Mouse (Mus musculus) right cerebral cortex, adult 18-20 months (tissue): ENCODE results near the gene Hapln3.
A peak's percentile ranks its signal among the peaks of the same experiment; 100 is the strongest.

ENCODE experiments used
- DNase-seq: peaks from one replicate; pipeline ENCODE4 v3.0.0; 2022; ENCODE audit warnings: mixed read lengths

Hapln3 gene

DNA sequence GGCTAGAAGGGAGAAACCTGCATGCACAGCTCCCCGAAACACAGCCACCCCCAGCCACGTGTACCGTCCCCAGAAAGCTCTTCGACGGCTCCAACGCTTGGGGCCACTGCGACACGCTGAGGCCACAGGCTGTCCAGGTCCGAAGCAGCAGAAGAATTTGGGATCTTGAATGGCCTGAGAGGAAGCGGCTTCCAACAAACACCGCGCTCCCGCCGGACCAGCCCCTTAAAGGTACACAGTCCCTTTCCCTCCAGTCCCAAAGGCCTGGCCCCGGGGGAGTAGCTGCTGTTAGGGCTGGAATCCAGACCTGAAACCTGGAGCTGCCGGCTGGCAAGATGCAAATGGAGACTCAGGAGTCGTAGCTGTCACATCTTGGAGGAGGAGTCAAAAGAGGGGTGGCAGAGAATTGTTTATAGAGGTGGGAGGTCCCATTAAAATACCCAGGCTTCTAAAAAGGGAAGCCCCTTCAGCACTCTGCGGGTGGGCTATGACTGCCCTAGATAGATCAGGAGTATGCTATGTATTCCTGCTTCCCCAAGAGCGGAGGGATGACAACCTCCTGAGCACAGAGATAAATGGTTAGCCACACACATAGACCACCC, at the start of gene Hapln3:
Gene Hapln3 (minus strand): TSS at position 176 of the 602 bp plus-strand sequence.
- DNase-seq, result no peak

DNA sequence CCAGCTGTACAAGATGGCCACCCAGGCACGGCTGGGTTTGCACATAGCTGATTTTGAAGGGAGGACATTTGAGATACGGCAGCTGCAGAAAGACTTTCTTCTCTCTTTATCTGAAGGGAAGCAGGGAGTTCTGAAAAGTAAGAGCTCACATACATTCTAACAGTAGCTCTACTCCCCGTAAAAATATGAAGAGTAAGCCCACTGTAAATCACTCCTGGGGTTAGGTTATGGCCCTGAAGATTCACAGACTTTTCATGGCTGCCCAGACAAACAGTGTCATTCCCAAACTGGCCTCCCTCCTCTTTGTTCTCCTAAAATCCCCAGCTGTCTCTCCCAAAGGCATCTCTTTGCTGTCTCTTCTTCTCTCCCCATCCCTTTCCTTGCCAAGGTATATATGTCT, 43.0 kb upstream of the Hapln3 start:
- no peak for DNase-seq

- no peak for DNase-seq
Observed at GRCm38 (mm10) chr7:79171782-79172181, 41.0 kb upstream of the Hapln3 start.

DNA sequence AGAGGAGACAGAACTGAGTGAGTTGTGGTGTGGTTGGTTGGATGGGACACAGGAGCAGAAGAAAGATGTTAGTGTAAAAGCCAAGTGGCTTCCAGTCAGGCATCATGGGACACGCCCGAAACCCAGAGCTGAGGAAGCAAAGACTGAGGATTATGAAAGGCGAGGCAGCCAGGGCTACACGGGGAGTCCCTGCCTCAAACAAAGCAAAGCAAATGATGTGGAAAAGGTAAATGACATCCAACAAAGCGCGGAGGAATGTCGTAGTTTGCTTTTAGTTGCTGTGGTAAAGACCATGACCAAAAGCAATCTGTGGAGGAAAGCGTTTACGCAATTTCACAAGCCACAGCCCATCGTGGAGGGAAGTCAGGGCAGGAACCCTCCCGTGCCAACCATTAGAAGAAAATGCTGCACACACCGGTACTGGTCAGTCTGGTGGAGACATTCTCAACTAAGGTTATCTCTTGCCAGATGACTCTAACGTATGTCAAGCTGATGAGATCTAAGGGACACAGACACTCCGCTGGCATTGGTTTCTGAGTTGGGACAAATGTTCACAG, 36.3 kb upstream of the Hapln3 start:
- no peak for DNase-seq

GRCm38 (mm10) chr7:79159406-79159805, 28.6 kb upstream of the Hapln3 start:
- no peak for DNase-seq

- no peak for DNase-seq
Observed at GRCm38 (mm10) chr7:79149522-79149921, 18.7 kb upstream of the Hapln3 start.

DNA sequence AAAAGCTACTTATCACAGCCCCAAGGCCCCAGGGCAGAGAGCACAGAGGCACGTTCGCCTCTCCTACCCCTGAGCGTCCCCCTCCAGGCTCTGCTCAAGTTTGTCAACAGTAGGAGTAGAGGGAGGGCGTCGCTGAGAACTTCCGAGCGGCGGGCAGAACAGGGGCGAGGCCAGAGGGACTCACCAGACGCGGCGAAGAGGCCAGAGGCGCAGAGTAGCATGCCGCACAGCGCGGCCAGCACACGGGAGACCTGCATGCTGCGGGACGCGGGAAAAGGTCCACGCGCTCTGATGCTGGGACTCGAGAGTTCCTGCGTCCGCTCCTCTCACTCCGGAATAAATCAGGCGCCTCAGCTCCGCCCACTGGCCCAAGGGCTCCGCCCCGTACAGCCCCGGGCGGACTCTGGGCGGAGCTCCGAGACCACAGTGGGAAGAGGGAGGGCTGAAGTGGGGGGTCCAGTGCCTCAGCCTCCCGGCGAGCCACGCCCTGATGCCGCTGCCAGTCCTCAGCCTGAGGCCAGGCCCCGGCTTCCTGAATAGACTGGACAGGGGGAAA, 18.0 kb upstream of the Hapln3 start, which contains the start of gene Mfge8:
Gene Mfge8 (minus strand): TSS at position 350 of the 556 bp plus-strand sequence.
- DNase-seq, result peak; percentile 76

DNA sequence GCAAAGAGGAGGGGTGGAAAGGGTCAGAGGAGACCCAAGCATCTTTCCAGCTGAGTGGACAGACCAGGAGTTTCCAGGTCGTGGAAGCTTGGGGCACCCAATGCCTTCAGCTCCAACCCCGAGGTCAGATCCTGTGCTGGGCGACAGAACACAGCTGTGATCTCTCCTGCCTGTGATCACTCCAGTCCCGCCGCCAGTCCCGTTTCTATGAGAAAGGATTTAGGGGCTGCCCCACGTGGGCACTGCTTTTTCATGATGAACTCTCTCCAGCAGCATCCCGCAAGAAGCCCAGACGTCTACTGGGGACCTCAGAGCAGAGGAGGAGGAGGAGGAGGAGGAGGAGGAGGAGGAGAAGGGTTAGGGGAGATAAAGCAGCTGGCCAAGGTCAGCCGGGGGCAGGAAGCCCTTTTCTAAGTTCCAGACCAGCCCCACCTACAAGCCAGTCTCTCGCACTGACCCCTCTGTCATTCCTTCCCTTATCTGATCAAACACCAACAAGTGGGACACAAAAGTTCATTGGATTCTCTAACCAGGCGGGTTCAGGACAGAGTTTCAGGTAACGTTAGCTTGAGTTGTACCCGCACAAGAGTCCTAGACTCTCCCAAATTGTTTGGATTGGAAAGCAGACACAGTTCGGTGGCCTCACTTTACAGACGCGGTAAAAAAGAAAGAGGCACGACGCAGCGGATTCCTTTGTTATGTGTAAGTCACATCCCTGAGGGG, 17.3 kb upstream of the Hapln3 start:
- DNase-seq, result no peak

DNA sequence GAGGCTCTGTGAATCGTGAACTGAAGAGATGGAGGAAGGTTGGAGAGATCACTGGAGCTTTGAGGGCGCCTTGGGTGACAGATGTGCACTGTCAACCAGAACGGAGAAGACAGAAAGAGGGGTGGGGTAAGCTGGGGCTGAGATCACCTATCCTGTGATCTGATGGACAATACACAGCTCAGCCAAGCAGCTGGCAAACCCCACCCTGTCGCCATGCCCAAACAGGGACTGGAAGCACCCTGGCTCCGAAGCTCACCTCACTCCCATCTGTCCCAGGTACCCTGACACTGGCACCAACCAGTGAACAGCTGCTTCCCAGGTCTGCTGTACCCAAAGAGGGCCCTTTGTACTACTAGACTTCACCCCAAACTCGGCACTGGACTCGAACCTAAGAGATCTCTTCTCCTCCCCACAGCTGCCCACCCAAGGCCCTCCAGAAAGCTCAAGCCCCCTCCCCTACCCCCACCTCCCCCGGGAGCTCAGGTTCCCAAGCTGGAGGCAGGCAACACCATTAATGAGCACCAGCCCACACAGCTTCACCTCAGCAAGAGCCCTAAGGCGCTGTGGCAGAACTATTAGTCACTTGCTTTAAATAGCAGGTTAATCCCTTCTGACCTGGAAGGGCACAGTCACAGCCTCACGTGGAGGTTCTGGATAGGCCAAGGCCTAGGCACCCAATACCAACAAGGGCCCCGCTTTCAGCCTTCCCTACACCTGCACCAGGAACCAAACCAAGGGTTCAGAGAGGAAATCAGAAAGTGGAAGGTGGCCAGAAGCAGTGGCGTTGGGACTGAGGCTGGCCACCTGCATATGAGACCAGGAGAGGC, 16.4 kb upstream of the Hapln3 start:
- no peak for DNase-seq

DNA sequence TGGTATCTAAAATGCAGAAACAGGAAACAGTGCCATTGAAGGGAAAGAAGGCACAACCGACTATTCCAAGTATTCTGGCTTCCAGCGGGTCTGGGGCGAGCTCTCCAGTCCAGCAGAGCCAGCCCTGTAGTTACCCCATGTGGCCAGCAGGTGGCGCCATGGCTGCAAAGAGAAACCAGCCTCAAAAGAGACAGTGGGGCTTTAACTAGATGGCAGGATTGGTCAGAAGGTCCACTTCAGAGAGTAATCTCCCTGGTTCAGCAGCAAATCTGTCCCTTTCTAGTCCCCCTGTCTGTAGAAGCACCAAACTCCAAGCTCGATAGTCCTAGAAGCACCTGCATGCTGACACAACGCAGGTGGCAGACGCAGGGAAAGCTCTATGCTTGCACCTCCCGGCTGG, 10.1 kb upstream of the Hapln3 start:
- DNase-seq, result peak; percentile 72

- DNase-seq, result no peak
Observed at GRCm38 (mm10) chr7:79139891-79140591, 9.2 kb upstream of the Hapln3 start.

DNA sequence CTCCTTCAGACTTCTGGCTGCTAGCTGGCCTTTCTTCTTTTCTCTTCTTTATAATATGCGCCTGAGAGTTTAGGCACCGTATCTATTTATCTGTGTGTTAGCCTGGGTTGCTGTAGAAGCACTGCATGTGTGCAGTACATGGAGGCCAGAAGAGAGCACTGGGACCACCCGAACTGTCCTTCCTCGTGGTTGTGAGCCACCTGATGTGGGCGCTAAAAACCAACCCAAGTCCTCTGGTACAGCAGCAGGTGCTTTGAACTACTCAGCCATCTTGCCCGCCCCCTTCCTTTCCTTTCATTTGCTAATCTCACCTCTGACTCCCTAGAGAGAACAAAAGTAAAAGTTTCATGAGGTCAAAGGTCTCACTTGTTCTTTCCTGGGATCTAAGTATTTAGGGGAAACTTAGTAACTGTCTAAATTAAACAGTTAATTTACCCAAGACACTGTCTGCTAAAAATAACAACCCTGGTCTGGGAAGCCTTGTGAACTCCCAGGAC, 8.6 kb upstream of the Hapln3 start:
- DNase-seq, result no peak

DNA sequence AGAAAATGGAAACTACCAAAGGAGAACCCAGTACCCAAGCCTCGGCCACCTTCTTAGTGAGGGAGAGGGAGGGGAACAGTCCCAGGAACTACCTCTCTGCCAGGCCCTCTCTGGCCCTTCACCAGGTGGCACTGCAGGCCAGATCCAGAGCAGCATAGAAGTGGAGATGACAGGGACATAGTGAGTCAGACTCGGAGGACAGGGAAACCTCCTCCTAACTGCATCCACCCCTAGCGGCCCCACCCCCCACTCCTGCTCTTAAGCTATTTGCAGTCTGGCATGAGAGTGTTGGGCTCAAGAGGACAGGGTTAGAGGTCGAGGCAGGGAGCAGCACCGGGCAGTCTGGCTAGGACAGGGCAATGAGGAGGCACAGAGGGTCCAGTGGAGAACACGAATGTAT, 2.6 kb upstream of the Hapln3 start:
- DNase-seq, result no peak

DNA sequence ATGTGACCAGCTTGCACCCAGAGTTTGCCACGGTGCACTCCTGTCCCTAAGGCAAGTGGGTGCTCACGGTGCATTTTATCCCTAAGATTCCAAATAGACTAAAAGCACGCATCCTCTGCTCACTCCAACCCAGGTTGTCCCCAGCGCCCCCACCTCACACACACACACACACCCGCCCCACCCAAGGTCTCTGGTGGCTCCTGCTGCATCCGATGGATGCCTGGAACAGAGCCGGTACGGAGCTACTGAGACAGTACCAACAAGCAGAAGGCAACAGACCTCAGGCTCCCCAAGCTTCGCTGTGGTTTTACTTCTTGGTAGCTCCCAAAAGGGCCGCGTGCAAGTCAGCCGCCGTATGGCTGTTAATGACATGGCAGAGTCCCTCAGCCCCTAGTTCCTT, 433 bp downstream of the Hapln3 start:
- no peak for DNase-seq

DNA sequence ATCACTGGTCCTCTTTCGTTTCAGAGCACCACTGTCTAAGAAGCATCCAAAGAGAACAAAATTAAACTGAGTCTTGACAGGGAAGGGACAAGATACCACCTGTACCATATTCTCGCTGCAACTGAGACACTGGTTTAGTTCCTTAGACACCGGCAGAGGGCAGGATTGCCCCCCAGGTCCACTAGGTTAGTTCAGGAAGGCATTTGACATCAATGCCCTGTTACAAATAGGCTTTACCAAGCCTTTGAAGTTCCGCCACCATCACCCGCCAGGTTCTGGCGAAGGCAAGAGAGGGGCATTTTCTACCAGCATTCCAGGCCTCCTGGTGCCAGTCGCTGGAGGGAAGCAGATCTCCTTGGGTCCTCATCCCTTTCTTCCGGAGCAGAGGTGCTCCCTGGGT, 935 bp downstream of the Hapln3 start:
- DNase-seq, result no peak

GRCm38 (mm10) chr7:79123465-79123864, 7.4 kb downstream of the Hapln3 start:
- DNase-seq, result no peak

GRCm38 (mm10) chr7:79113848-79114247, 17.0 kb downstream of the Hapln3 start:
- DNase-seq, result no peak

DNA sequence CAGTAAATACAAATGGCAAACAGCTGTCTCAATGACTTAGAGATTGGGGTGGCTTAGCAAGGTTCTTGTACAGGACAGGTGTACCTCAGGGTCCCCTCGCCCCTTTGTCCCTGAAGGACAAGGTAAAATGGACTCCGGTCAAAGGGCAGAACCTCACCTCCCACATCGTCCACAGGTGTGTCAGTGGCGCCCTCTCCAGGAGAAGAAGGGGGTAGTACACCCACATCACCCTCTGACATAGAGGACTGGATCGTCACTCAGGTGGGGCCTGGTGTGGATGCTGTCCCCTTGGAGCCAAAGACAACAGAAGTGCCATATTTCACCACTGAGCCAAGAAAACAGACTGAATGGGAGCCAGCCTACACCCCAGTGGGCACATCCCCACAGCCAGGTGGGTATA, 34.3 kb downstream of the Hapln3 start:
- no peak for DNase-seq

- DNase-seq, result no peak
Observed at GRCm38 (mm10) chr7:79089111-79089510, 41.7 kb downstream of the Hapln3 start.

GRCm38 (mm10) chr7:79080572-79081399, 50.0 kb downstream of the Hapln3 start:
- peak; percentile 48 for DNase-seq

DNA sequence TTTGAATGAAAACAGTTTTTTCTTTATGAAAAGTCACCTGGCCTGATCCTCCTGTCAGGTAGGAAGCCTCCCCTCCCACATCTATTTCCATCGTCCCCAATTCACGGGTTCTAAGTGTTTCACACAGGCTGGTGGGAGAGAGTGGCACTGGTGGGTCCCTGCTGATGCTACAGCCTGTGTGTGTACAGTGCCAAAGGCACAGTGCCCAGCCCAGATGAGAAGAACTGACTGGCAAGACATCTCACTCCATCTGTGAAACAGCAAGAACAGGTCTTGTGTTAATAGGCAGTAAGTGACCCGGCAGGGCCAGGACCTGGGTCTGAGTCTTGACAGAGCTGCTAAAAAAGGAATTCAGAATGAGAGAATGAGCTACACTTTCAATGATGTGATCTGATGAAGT, 51.6 kb downstream of the Hapln3 start:
- DNase-seq, result no peak
